ENCODE assay signal across 10 mouse cellular contexts in the genomic region with DNA sequence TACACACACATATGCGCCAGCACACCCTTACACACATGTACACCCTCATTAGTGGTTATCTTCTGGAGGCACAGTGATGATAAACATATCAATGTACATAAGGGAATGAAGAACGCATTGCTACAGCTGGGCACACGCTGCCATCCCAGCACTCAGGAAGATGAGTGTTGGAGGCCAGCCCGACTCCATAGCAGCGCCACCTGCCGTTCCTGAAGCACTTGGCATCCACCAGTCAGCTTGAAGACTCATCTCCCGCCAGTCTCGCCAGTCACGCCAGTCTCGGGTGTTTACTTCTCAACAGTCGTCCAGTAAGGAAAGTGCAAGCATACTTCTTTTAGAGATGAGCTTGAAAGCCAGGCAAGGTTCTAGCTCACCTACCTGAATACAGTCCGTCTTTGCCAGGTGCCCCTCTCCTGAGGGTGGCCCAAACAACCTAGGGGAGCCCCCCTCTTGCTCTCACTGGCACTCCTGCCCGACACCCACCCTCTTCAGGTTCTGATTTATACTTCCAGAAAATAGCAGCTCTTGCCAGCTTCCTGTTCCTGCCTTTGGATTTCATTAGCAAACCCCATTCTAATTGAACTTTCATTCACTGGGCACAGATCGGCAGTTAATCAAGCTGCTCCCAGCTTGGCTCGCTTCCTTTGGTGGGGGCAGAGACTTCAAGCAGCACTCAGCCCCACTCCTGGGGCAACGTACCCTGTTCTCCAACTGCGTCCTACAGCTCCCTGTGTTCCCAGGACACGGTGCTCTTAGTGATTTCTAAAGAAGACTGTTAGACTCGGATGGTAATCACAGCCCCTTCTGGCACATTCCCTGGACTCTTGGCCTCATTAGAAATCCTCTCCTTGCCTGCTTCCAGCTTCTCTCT.
DNase-seq lines count a peak whose midpoint lies in the region; ATAC-seq lines count a peak whose summit lies in the region.
"Had no signal": no experiment of that assay in that cellular context is flagged by ENCODE, and none has a peak within 500 bp of the region (broad histone marks: within the 10 kb centered on the region; RNA-seq: fewer than 3 reads in every experiment).

No protein-coding gene starts in this region.

- H3K27me3 ChIP-seq in midbrain, embryonic 10.5 days (ENCODE audit: low read depth, poor library complexity, severe bottlenecking): no peaks in the 10 kb centered on the region
- no peaks in the 10 kb centered on the region for H3K27me3 ChIP-seq in midbrain, embryonic 11.5 days (ENCODE audit: control insufficient read depth, insufficient read depth, low read length)
- H3K27me3 ChIP-seq in forebrain, embryonic 15.5 days: no peaks in the 10 kb centered on the region
- H3K27me3 ChIP-seq: embryonic facial prominence, embryonic 12.5 days had no signal

- no peak overlapping the region for H3K27ac ChIP-seq in midbrain, embryonic 10.5 days (replicated peaks)
- H3K27ac ChIP-seq in midbrain, embryonic 11.5 days (ENCODE audit: low read depth, low read length): no peak overlapping the region
- H3K27ac ChIP-seq in forebrain, embryonic 15.5 days (replicated peaks): peak overlapping the region; percentile 86
- H3K27ac ChIP-seq: embryonic facial prominence, embryonic 12.5 days; macrophage had no signal

- WGBS in midbrain, embryonic 10.5 days: 59% methylated on average over 19 of the region's 19 CpGs
- WGBS in midbrain, embryonic 11.5 days: 64% methylated on average over 19 of the region's 19 CpGs
- WGBS in forebrain, embryonic 15.5 days: 28% methylated on average over 19 of the region's 19 CpGs

- no peaks in the 10 kb centered on the region for H3K4me1 ChIP-seq in midbrain, embryonic 10.5 days
- no peaks in the 10 kb centered on the region for H3K4me1 ChIP-seq in midbrain, embryonic 11.5 days (ENCODE audit: control insufficient read depth, insufficient read depth, low read length)
- H3K4me1 ChIP-seq in forebrain, embryonic 15.5 days: peaks cover 16% of the 10 kb centered on the region
- H3K4me1 ChIP-seq: embryonic facial prominence, embryonic 12.5 days had no signal

- DNase-seq in midbrain, embryonic 10.5 days (ENCODE audit: low spot score): peak; percentile 14
- DNase-seq in midbrain, embryonic 11.5 days (ENCODE audit: low spot score, missing footprints): no peak
- DNase-seq in adrenal gland, postnatal 25 days: peak; percentile 31
- peak; percentile 60 to 62 for DNase-seq in kidney, postnatal 4 days
- peak; percentile 13 for DNase-seq in lung, postnatal 10 days
- DNase-seq in right cerebral cortex, postnatal 25 days: peak; percentile 65
- no peak for DNase-seq in thymus, postnatal 36 days

- no peaks in the 10 kb centered on the region for H3K9me3 ChIP-seq in midbrain, embryonic 10.5 days (replicated peaks)
- no peaks in the 10 kb centered on the region for H3K9me3 ChIP-seq in midbrain, embryonic 11.5 days (ENCODE audit: control insufficient read depth, low read length)
- no peaks in the 10 kb centered on the region for H3K9me3 ChIP-seq in forebrain, embryonic 15.5 days
- H3K9me3 ChIP-seq: embryonic facial prominence, embryonic 12.5 days had no signal

- H3K36me3 ChIP-seq in midbrain, embryonic 10.5 days: no peaks in the 10 kb centered on the region
- H3K36me3 ChIP-seq in midbrain, embryonic 11.5 days (ENCODE audit: control insufficient read depth, insufficient read depth, low read length): no peaks in the 10 kb centered on the region
- H3K36me3 ChIP-seq in forebrain, embryonic 15.5 days: no peaks in the 10 kb centered on the region
- H3K36me3 ChIP-seq: embryonic facial prominence, embryonic 12.5 days had no signal

- no peak overlapping the region for H3K4me3 ChIP-seq in midbrain, embryonic 10.5 days
- H3K4me3 ChIP-seq in midbrain, embryonic 11.5 days (ENCODE audit: low read depth, low read length): no peak overlapping the region
- peak overlapping the region; percentile 13; the same call in 1 of the 2 replicates for H3K4me3 ChIP-seq in forebrain, embryonic 15.5 days
- H3K4me3 ChIP-seq: embryonic facial prominence, embryonic 12.5 days had no signal

- no peak for ATAC-seq in midbrain, embryonic 11.5 days (ENCODE audit: low FRiP score)
- peak; percentile 92 for ATAC-seq in forebrain, embryonic 15.5 days (replicated peaks)

- H3K9ac ChIP-seq in midbrain, embryonic 11.5 days (ENCODE audit: low read length): no peak overlapping the region
- no peak overlapping the region for H3K9ac ChIP-seq in forebrain, embryonic 15.5 days (replicated peaks)
- H3K9ac ChIP-seq: embryonic facial prominence, embryonic 12.5 days had no signal

- H3K4me2 ChIP-seq in midbrain, embryonic 11.5 days: no peak overlapping the region
- H3K4me2 ChIP-seq in forebrain, embryonic 15.5 days (replicated peaks): peak overlapping the region; percentile 37
- H3K4me2 ChIP-seq: embryonic facial prominence, embryonic 12.5 days had no signal

Comparison
In these comparisons a context has a peak if more than half of its experiments do, and no peak if none do; other contexts are left out.
1. DNase-seq: peak in midbrain, embryonic 10.5 days (single experiment), adrenal gland, postnatal 25 days (single experiment), kidney, postnatal 4 days (2 of 2), lung, postnatal 10 days (single experiment) and right cerebral cortex, postnatal 25 days (single experiment); none in midbrain, embryonic 11.5 days (single experiment) and thymus, postnatal 36 days (0 of 2).